Mouse (Mus musculus) left cerebral cortex, adult 11 months (tissue): ENCODE measurements around the gene Gpr158.

Experiments
- DNase-seq: peaks from one replicate; pipeline ENCODE4 v3.0.0; 2022; ENCODE audit warnings: low spot score

The Gpr158 gene

DNA sequence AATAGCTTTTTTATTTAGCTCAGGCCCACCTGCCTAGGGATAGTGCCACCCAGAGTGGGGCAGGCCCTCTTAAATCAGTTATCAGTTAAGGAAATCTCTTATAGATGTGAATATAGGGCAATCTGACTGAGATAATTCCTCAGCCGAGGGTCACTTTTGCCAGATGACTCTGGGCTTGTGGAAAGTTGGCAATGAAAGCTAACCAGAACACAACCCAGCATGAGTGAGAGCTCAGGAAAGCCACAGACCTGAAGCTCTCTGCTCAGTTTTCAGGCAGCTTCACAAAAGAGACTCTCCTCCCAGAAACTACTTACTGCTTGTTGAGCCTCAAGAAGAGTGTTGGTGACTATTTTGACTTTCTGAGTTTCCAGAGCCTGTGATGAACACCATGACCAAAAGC lies 264.8 kb downstream of the Gpr158 start:
- no peak for DNase-seq

DNA sequence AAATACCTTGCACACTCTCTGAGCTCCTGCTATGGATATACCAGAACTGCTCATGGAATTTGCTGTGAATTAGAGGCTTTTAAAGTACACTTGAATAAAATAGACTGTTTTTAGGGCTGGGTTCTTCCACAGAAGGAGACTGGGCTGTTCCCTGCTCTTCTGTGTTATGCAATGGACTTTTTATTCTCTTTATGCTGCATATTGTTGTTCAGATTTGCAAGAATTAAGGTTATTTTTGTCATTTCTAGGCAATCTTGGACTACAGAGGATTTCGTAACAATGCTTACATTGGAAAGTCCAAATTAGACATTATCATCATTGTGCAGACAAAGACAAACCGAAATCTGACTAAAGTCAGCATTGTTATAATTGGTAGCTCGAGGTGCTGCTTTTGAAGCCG lies 298.4 kb downstream of the Gpr158 start:
- peak; percentile 26 for DNase-seq

DNA sequence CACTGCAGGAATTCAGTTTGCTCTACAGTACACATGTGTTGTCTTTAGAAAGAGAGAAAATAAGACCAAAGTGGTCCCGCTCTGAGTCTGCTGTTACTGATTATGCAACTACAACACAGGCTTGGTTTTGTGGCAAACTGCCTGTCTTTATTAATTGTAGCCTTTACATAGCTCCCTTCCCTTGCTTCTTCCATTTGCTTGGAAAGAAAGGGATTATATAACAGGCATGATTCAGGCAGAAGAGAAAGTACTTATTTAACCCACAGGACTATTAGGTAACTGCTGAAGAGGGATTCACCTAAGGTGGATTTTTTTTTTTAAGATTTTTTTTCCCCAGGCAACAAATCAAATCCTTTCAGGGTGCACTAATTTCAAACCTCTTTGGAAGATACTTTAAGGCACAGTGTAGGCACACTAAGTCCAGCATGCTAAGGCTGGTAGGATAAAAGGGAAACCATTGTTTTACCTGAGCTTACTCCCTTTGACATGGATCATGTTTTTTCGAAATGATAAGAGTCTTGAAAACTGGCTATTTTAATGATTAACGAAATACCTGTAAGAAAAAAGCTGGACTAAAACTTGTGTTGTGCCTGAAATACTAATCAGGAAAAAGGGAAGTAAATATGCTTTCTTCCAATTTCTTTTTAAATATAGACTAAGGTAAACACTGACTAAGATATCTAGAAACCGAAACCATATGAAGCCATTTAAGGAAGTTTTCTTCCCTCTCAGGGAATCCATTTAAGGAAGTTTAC lies 308.9 kb downstream of the Gpr158 start:
- DNase-seq, result peak; percentile 40

DNA sequence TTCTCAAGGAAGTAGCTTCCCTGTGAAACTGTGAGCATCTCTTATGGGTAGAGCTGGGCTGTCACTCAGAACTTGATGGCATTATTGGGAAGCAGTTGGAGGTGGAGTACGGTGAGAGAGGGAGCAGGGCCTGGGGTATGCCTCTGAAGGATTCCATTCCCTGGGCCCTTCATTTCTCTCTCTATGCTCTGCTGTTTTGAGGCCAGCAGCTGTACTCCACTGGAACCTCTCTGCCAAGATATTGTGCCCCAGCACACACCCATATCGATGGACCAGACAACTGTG lies 309.4 kb downstream of the Gpr158 start:
- no peak for DNase-seq

DNA sequence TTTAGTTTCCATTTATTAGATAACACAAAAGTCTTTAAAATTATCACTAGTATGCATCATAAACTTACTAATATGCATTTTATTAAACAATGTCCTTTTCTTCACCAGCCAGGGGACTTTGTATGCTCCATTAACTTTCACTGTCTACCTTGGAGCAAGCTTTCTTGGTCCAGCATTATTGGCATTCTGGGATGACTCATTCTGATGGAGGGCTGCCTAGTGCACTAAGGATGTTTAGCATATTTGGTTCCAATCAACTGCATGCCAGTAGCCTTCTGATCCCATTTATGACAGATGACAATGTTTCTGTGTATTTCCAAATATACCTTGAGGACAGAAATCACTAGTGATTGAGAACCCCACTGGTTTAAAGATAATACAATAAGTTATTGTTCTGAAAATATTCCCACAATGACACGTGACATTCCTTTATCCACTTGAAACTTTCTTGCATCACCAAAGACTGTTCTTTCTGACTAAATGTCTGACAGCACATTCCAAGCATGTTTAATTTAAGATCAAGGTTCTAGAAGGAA lies 313.5 kb downstream of the Gpr158 start:
- DNase-seq, result no peak

DNA sequence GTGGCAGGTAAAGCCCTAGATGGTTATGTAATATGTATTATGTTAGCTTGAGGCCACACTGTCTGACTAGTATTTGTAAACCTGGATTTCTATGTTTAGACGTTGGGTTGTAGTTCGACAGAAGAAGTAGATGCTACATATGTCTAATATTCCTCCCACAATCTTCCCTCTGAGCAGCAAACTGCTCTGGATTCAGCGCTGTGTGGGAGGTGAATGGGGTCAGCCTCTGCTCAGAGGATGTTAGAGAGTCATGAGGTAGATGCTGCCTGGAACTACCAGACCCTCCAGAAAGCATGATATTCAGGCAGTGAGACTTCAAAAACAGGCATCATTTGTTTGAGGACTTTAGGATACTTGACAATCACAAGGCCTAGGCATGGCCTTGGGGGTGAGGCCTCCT lies 317.4 kb downstream of the Gpr158 start:
- no peak for DNase-seq

DNA sequence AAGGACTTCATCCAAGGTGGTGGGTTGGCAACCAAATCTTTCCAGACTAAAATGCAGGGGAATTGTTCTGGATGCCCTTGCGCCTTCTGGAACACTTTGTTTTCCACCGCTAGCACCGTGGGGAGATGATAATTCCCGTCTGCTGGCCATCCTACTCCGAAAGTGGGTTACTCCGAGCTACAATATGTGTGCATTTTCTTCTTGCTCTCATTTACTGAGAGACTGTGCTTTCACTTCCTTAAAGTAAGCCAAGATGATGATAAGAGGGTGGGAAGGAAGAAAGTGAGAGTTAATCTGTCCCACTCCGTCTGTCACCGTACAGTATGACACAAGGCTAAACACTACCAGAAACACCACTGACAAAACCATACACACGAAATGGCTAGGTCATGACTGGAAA lies 325.8 kb downstream of the Gpr158 start:
- no peak for DNase-seq

DNA sequence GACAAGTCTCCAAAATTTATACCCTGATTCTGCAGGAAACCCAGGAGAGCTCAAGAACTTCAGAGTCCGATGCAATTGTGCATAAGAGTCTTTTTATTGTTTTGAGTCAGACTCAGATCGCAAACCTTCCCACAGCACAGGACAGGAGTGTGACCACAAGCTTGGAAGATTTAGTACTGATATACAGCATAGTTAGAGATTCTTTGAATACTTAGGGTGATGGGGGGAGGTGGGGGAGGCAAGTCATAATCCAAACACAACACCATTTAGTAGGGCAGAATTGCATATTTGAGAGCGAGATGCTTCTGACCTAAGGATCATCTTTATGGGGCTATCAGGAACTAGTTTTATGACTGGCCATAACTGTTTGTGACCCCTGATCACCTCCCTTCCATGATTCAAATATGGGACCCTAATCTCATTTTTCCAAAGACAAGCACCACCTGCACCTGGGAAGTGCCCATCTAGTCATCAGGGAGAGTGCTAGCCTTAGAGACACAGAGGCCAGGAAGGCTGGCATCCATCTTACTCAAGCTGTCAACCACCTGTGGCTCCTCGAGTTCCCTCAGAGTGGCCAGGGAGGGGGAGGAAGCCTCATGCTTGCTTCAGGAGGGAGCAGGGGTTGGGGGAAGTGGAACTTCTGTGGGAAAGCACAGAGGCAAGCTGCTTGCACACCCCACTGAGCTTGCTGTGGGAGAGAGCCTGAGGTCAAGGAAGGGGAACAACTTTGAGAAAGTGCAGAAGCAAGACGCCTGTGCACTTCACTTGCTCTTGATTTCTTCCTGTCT lies 326.7 kb downstream of the Gpr158 start:
- DNase-seq, result no peak

DNA sequence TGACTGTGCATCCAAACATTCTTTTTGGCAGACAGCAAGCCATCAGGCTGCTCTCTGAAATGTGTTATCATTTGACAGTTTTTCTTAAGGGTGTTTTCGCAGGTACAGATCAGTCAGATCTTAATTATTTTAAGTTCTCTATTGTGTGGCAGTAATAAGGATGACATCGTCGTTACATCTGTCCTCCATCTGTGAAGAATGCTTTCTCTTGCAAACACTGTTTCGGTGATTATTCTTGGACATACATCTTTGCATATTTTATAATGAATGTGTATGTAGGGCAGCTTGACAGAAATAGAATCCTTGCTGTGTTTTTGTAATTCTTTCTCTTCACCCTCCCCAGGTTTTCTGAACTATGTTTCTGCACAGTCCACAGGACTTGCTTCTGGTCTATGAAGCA lies 360.7 kb downstream of the Gpr158 start:
- DNase-seq, result peak; percentile 22

DNA sequence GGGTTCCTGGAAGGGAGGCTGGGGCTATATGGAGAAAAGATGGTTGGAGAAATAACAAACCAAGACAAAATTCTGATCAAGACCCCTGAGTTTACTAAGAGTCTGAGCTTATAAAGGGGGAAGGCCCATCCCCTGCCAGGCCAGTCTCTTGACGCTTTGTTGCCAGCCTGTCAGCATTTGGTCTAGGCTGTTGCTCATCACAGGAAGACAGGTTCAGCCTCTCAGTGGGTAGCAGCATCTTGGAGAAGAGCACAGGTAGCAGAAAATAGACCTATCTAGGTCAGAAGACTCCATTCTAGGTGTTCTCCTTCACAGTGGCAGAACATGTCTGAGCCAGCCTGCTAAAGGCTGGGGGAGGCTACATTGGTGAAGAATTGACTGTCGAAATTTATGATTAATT lies 416.4 kb downstream of the Gpr158 start:
- no peak for DNase-seq

DNA sequence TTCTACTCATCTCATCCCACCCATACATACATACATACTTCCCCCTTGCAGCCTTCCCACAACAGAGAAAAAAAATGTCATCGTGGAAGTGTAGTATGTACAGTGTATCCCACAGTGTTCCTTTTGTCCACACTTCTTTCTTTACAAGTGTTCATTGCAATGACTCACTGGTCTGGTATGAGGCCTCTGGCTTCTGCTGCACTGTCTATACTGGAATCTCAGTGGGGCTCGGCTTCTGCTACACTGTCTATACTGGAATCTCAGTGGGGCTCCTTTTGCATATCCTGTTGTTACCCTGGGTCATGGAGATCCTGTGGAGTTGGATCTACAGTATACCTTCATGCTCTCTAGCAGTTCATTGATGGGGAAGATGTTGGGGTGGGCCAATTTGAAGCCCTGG lies 425.8 kb downstream of the Gpr158 start:
- no peak for DNase-seq

DNA sequence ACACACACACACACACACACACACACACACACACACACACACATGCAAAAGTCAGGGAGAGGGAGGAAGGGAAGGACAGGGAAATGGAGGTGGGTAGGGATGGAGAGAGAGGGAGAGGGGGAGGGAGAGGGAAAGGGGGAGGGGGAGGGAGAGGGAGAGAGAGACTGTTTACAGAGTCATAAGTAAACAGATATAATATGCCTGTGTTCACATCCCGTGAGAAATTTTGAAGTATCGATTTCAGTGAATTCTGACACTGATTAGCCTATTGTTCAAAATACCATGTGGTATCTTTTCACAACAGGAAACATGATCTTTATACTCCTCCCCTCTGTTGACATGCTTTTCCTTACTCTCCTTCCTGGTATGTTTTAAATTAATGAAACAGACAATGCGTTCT lies 432.3 kb downstream of the Gpr158 start:
- no peak for DNase-seq

DNA sequence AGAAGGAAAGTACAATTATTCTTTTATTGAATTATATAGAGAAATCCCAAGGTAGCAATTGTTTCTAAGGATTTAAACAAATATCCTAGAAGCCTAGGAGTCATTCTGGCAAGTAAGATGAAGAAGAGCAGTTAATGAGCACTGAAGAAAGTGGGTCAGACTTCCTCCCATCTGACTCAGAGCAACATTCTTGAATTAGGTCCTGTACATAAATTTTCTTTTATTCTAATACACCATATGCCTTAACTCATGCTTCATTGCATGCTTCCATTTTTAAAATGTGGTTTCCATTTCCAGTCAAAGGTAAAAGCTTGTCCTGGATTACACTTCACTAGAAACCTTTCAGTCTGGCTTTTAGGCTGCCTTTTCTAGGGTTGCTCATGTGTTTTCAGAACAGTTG lies 432.7 kb downstream of the Gpr158 start:
- no peak for DNase-seq

DNA sequence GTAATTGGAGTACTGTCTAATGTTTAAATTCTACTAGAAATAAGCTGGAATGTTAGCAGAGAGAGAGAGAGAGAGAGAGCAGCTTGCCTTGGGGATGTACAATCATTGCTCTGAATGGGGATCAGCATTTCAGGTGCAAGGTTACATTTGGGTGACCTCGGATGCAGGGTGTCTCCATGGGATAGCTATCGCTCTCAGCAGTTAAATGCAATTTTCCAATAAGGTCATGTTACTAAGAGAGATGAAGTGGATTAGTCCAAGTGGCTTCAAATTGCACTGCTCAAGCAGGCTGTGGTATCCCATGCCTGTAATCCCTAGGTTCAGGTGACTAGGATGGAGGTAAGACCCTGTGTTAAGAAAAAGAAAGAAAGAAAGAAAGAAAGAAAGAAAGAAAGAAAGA lies 441.2 kb downstream of the Gpr158 start:
- DNase-seq, result no peak

DNA sequence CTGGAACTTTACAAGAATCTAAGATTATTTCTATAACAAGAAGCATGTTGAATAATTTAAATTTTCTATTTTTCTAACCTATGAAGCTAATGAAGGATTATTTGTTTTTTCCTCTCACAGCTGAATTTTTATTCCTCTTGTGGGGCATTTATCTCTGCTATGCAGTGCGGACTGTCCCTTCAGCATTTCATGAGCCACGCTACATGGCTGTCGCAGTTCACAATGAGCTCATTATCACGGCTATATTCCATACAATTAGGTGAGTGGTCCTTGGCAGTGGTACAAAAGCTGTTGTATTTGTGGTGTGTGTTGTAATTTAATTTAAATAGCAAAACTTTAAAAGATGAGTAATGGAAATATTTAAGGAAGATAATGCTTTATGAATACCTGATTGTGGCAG lies 443.1 kb downstream of the Gpr158 start:
- no peak for DNase-seq

DNA sequence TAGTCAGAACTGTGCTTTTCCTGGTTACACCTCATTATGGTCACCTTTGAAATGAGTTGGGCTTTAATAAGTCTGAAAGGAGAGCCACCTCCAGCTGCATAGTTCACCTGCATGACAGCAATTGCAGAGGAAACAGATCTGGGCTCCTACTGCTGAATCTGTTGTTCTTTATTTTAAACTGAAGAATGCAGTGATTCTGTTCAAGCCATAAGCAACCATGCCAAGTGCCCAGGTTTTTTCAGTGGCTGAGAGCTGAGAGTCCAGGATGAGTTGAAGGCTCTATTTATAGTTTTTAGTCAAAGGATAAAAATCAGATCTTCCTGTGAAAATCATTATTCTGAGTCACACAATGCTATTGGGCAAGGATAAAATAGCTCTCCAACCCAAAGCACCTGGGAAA lies 496.7 kb downstream of the Gpr158 start:
- DNase-seq, result no peak
